Mouse (Mus musculus): ENCODE measurements around the gene Tcte1.

DNA sequence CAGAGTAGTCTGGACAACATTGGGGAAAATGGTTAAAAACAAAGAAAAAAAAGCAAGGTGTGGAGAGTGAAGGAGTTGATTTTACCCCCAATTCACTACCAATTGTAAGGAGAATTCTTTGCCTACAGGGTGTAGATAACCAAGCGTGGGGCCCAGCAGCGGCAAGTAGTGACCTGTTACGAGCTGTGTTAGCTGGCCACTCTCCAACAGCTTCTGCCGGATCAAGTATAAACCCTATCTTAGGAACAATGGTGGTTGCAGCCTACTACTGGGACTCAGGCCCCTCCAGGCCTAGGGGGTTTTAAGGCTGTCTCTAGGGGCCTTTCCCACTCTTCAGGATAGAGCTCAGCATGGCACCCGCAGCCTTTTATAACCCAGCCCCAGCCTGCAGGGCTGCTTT is 55.0 kb downstream of the Tcte1 start:
- no peak for TF ChIP-seq CTCF (IDR thresholded peaks at IDR 0.05; ENCODE audit: low read depth, low read length)
- TF ChIP-seq POLR2A (IDR thresholded peaks at IDR 0.05; ENCODE audit: borderline replicate concordance, low read depth, low read length) = no peak

All from bone marrow macrophage, adult 2 months (primary cell).